Mouse (Mus musculus) kidney, embryonic 16.5 days (tissue): Measurements from ENCODE around the gene Farp2. TPM values are rescaled to one million over a fixed set of nuclear protein-coding genes. Genes with fewer than 3 reads are reported as not detected.
"Not testable (repeated sequence)": the region's sequence is repeated elsewhere in the genome, so short reads cannot be mapped to it uniquely, and the experiment has no call there.

ENCODE experiments used
- ATAC-seq: fragments of 200-750 bp; cut with Nextera tagmentation; 2 replicates; pipeline ENCODE4 v1.8.0; 2017; ENCODE audit warnings: moderate TSS enrichment; ENCODE audit not compliant: low FRiP score, low TSS enrichment
- H3K27ac ChIP-seq: fragments of 300-500 bp; sonication (generic); 2 replicates; pipeline ENCODE4 v1.5.1; 2014; ENCODE audit warnings: low read length
- H3K27me3 ChIP-seq: fragments of 300-500 bp; sonication (generic); 2 replicates; pipeline ENCODE4 v1.6.1; 2014; ENCODE audit warnings: low read length, control low read depth, mixed read lengths; ENCODE audit not compliant: insufficient read depth
- H3K36me3 ChIP-seq: fragments of 300-500 bp; sonication (generic); 2 replicates; pipeline ENCODE4 v1.6.1; 2014; ENCODE audit warnings: low read length, control low read depth, mixed read lengths; ENCODE audit not compliant: insufficient read depth
- H3K4me1 ChIP-seq: fragments of 300-500 bp; sonication (generic); 2 replicates; pipeline ENCODE4 v1.6.1; 2014; ENCODE audit warnings: low read length, control low read depth, mixed read lengths; ENCODE audit not compliant: insufficient read depth
- H3K4me2 ChIP-seq: fragments of 300-500 bp; sonication (generic); replicated peaks from 2 replicates; pipeline ENCODE4 v1.6.1; 2014; ENCODE audit warnings: low read depth, low read length
- H3K4me3 ChIP-seq: fragments of 300-500 bp; sonication (generic); 2 replicates; pipeline ENCODE4 v1.5.1; 2014; ENCODE audit warnings: mild to moderate bottlenecking, low read length
- H3K9ac ChIP-seq: fragments of 300-500 bp; sonication (generic); replicated peaks from 2 replicates; pipeline ENCODE4 v1.6.1; 2014; ENCODE audit warnings: low read length
- H3K9me3 ChIP-seq: fragments of 300-500 bp; sonication (generic); 2 replicates; pipeline ENCODE4 v1.6.1; 2016; ENCODE audit warnings: low read length, control low read depth
- WGBS: fragments of 180-500 bp; shearing (Covaris S2); extraction: QIAGEN DNeasy Blood & Tissue Kit; methylation state at CpG from one replicate; pipeline ENCODE4 v1.1.7; 2014; 5-methylcytosine and 5-hydroxymethylcytosine counted together
- polyA plus RNA-seq: library from polyadenylated mRNA; unstranded; fragments of >200 nt; fragmentation: Nextera tagmentation; extraction: Ambion mirVana; gene quantifications from 2 replicates; pipeline ENCODE4 v1.2.1, GENCODE M21; 2015

Gene Farp2
- polyA plus RNA-seq = 10.1 and 10.4 TPM in 2 replicates

DNA sequence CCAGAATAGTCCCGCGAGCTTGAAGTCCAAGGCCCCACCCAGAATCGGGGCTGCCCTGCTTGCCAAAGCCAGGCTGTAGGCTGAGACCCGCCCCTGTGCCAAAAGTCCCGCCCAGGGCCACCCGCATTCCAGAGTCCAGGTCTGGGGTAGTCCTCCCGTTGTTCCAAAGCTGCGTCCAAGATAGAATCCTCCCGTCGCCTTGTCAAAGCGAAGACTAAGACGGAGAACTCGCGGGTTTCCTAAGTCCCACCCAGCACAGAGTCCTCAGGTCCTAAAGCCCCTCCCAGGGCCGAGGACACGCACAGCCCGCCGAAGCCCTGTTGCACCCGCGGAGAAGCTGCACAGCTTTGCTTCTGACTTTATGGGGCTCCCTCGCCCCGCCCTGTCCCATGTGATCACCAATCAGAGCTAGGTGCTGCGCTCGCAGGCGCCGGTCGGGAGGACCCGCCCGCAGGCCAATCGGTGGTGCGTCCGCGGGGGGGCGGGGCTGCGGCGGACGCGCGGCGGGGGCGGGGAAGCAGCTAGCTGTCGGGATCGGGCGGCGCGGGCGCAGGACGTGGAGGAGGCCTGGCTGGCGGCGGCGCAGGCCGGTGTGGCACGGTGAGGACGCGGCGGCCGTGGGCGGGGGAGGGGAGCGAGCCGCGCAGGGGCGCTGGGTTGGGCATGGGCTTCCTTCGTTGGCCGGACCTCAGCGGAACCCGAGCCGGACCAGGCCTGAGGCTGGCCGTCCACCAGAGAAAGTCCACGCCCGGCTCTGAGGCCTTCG, at the start of gene Farp2:
Farp2 (plus strand) TSS at position 495 of the 766 bp plus-strand sequence.
- Histone ChIP-seq H3K4me1 (peaks cover 16% of the 10 kb centered on the region), H3K36me3 (peaks cover 7% of the 10 kb centered on the region; the same call in 1 of the 2 replicates), H3K4me3 (peak within 1 kb of the TSS; percentile 80), H3K9me3 (no peaks in the 10 kb centered on the region), H3K4me2 (peak within 1 kb of the TSS; percentile 85), H3K9ac (peak within 1 kb of the TSS; percentile 83), H3K27me3 (no peaks in the 10 kb centered on the region), H3K27ac (peak within 1 kb of the TSS; percentile 92)
- under 1% methylated on average over 52 of the region's 71 CpGs for WGBS
- peak; percentile 99 for ATAC-seq

DNA sequence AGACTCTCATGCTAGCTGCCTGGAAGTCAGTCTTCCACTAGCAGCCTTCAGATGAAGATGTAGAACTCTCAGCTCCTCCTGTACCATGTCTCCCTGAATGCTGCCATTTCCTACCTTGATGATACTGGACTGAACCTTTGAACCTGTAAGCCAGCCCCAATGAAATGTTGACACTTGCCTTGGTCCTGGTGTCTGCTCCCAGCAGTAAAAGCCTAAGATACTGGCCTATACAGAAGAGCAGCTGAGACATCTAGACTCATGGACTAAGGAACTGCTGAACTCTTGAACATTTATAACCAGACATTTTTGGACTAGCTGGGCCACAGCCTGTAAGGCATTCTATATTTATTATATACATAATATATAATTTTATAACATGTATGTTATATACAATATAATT, 46.8 kb upstream of the Farp2 start:
- no peaks in the 10 kb centered on the region for H3K27me3 ChIP-seq
- no peak overlapping the region for H3K9ac ChIP-seq
- H3K27ac ChIP-seq = no peak overlapping the region
- no peak overlapping the region for H3K4me3 ChIP-seq
- H3K4me2 ChIP-seq = no peak overlapping the region
- H3K36me3 ChIP-seq = no peaks in the 10 kb centered on the region
- no peaks in the 10 kb centered on the region for H3K9me3 ChIP-seq
- ATAC-seq = no peak
- no peaks in the 10 kb centered on the region for H3K4me1 ChIP-seq

DNA sequence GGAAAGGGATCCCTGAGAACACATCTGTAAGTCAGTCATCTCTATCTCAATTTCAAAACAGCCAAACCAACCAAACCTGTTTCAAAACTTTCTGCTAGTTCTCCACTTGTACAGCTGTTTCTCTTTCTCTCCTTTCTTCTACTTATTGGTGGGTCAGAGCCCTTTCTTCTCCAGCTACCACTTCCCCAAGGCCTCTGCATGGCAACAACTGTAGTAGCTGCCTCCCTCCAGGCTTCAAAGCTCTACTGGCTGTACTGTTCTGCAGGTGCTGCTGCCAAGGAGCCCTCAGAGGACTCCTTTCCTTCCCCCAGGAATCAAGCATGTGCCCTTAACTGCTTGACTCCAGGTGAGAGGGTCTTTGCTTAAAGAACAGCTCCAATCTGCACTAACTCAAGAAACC, 46.1 kb upstream of the Farp2 start:
- H3K9me3 ChIP-seq = no peaks in the 10 kb centered on the region
- ATAC-seq = no peak
- no peaks in the 10 kb centered on the region for H3K36me3 ChIP-seq
- H3K4me3 ChIP-seq = no peak overlapping the region
- no peaks in the 10 kb centered on the region for H3K27me3 ChIP-seq
- no peak overlapping the region for H3K4me2 ChIP-seq
- H3K9ac ChIP-seq = no peak overlapping the region
- H3K4me1 ChIP-seq = no peaks in the 10 kb centered on the region
- H3K27ac ChIP-seq = no peak overlapping the region

DNA sequence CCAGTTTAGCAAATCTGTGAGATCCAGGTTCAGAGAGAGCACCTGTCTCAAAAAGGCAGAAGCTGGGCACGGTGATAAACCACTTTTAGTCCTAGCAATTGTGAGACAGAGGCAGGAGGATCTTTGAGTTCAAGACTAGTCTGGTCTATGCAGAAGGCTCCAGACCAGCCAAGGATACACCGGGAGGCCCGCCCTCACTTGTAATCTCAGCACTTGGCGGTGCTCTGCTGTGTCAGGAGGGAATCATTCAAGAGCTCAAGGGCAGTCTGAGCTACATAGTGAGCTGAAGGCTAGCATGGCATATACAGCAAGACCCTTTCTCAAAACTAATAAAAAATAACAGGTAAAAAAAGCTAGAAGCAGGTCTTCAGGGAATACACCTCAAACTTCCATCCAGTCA, 43.3 kb upstream of the Farp2 start:
- Histone ChIP-seq H3K27ac (no peak overlapping the region), H3K36me3 (no peaks in the 10 kb centered on the region), H3K9ac (no peak overlapping the region), H3K9me3 (no peaks in the 10 kb centered on the region), H3K27me3 (no peaks in the 10 kb centered on the region), H3K4me2 (no peak overlapping the region), H3K4me3 (no peak overlapping the region), H3K4me1 (no peaks in the 10 kb centered on the region)
- no peak for ATAC-seq
- 93% methylated on average over 4 of the region's 4 CpGs for WGBS

DNA sequence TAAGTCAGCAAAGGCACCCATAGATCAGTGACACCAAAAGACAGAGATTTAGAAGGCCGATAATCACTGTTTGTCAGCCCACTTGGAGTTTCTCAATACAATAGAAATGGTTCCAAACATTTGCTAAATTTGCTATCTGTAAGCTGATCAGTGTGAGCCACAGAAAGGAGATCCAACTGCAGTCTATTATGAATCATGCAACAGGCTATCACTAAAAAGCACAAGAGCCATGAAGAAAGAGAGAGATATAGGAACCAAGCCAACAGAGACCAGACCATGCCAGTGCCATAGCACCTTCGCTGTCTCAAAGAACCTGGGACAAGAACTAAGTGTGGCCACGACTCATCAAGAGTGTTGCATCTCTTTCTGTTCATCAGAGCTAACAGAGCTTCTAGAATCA, 36.2 kb upstream of the Farp2 start:
- WGBS = 91% methylated on average over 3 of the region's 3 CpGs

GRCm38 (mm10) chr1:93477758-93478585, 33.9 kb upstream of the Farp2 start:
- Histone ChIP-seq H3K4me2 (peak overlapping the region; percentile 72), H3K9ac (peak overlapping the region; percentile 89), H3K27me3 (no peaks in the 10 kb centered on the region), H3K4me3 (peak overlapping the region; percentile 93), H3K9me3 (no peaks in the 10 kb centered on the region), H3K36me3 (no peaks in the 10 kb centered on the region; the same call in 1 of the 2 replicates), H3K27ac (peak overlapping the region; percentile 97), H3K4me1 (peaks cover 11% of the 10 kb centered on the region)
- WGBS = under 1% methylated on average over 35 of the region's 41 CpGs
- ATAC-seq = peak; percentile 98

More for the DNA sequence above, 36.2 kb upstream of the Farp2 start:
- Histone ChIP-seq H3K27ac (no peak overlapping the region), H3K9me3 (no peaks in the 10 kb centered on the region), H3K27me3 (no peaks in the 10 kb centered on the region), H3K4me2 (no peak overlapping the region), H3K4me3 (no peak overlapping the region), H3K36me3 (no peaks in the 10 kb centered on the region; the same call in 1 of the 2 replicates), H3K9ac (no peak overlapping the region), H3K4me1 (peaks cover 10% of the 10 kb centered on the region)
- no peak for ATAC-seq

DNA sequence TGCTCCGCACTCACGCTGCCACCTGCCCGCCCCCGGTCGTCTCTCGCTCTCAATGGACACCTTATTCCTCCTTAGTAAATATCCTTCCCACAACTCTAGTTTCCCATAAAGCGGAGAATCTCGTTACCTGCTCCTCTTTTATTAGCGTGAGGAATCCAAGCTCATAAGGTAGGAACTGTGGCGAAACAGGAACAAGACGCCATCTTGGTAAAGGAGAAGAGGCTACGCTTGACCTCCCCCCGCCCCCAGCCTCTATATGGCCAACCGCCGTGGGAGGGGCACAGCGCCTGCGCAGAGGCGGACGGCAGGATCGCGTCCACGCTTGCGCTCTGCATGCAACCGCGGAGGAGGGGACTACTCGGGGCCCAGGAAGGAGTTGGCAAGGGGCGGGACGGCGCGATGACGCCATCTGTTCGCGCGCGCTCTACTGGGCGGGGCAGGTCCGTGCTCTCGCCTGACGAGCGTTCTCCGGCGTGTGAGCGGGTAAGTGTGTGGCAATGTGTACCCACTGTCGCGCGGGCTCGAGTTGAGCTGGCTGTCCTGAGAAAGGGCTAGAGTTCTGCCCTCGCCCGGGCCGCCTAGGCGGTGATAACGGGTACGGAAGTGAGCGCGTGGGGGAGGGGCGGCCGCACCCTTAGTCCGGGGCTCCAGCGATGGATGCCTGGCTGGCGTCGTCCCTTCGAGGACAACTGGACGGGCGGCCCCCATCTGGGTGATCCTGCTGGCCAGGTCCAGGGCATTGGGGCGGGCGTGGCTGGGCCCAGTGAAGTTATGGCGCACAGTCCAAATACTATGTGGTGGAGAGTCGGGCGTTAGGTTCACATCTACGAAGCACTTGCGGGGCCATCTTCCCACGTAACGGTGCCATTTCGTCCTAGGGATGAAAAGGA, 33.0 kb upstream of the Farp2 start, which contains the start of gene Hdlbp:
Hdlbp (minus strand) TSS at position 230 of the 890 bp plus-strand sequence.
- Histone ChIP-seq H3K4me2 (peak within 1 kb of the TSS; percentile 75), H3K4me3 (peak within 1 kb of the TSS; percentile 93), H3K9me3 (no peaks in the 10 kb centered on the region), H3K36me3 (no peaks in the 10 kb centered on the region; the same call in 1 of the 2 replicates), H3K4me1 (peaks cover 11% of the 10 kb centered on the region), H3K27ac (peak within 1 kb of the TSS; percentile 97), H3K27me3 (no peaks in the 10 kb centered on the region), H3K9ac (peak within 1 kb of the TSS; percentile 89)
- peak; percentile 95 for ATAC-seq
- under 1% methylated on average over 74 of the region's 74 CpGs for WGBS

- Histone ChIP-seq H3K4me2 (peak overlapping the region; percentile 75), H3K4me1 (peaks cover 11% of the 10 kb centered on the region), H3K9me3 (no peaks in the 10 kb centered on the region), H3K9ac (peak overlapping the region; percentile 87), H3K27me3 (no peaks in the 10 kb centered on the region), H3K36me3 (no peaks in the 10 kb centered on the region; the same call in 1 of the 2 replicates), H3K27ac (peak overlapping the region; percentile 92), H3K4me3 (peak overlapping the region; percentile 93)
- 5% methylated on average over 23 of the region's 23 CpGs for WGBS
- ATAC-seq = no peak
Observed at GRCm38 (mm10) chr1:93479476-93480083, 32.3 kb upstream of the Farp2 start.

- not testable (repeated sequence) for H3K27ac ChIP-seq, H3K36me3 ChIP-seq, H3K4me1 ChIP-seq, H3K9me3 ChIP-seq, H3K27me3 ChIP-seq, H3K9ac ChIP-seq, H3K4me2 ChIP-seq, ATAC-seq, H3K4me3 ChIP-seq
- WGBS = 94% methylated on average over 2 of the region's 3 CpGs
Observed at GRCm38 (mm10) chr1:93486302-93486701, 25.6 kb upstream of the Farp2 start.
